Mouse (Mus musculus): ENCODE measurements around the gene Tab1. TPM values are rescaled to one million over a fixed set of nuclear protein-coding genes. Genes with fewer than 3 reads are reported as not detected.

Gene Tab1
- total RNA-seq, 2 experiments from 2014 or later, result 11.0 to 12.5 TPM

GRCm38 (mm10) chr15:80162401-80162964, 29.6 kb downstream of the Tab1 start:
- no peak for DNase-seq (ENCODE audit: low spot score)

- no peak for DNase-seq (ENCODE audit: low spot score)
Observed at GRCm38 (mm10) chr15:80163274-80163673, 30.3 kb downstream of the Tab1 start.

GRCm38 (mm10) chr15:80163716-80164115, 30.8 kb downstream of the Tab1 start:
- DNase-seq (ENCODE audit: low spot score), result no peak

- no peak for DNase-seq (ENCODE audit: low spot score)
Observed at GRCm38 (mm10) chr15:80165396-80165795, 32.5 kb downstream of the Tab1 start.

- DNase-seq (ENCODE audit: low spot score), result no peak
Observed at GRCm38 (mm10) chr15:80169484-80169883, 36.6 kb downstream of the Tab1 start.

- DNase-seq (ENCODE audit: low spot score), result no peak
Observed at GRCm38 (mm10) chr15:80170357-80170756, 37.4 kb downstream of the Tab1 start.

GRCm38 (mm10) chr15:80171286-80171685, 38.4 kb downstream of the Tab1 start:
- no peak for DNase-seq (ENCODE audit: low spot score)

GRCm38 (mm10) chr15:80171791-80172190, 38.9 kb downstream of the Tab1 start:
- DNase-seq (ENCODE audit: low spot score), result no peak

GRCm38 (mm10) chr15:80173001-80173771, 40.3 kb downstream of the Tab1 start, which contains the start of gene Mgat3:
Mgat3 (plus strand) TSS chr15:80173721.
- no peak for DNase-seq (ENCODE audit: low spot score)

- no peak for DNase-seq (ENCODE audit: low spot score)
Observed at GRCm38 (mm10) chr15:80173781-80174597, 41.1 kb downstream of the Tab1 start.

GRCm38 (mm10) chr15:80174598-80174875, 41.6 kb downstream of the Tab1 start:
- DNase-seq (ENCODE audit: low spot score), result no peak

- DNase-seq (ENCODE audit: low spot score), result no peak
Observed at GRCm38 (mm10) chr15:80175316-80175715, 42.4 kb downstream of the Tab1 start.

GRCm38 (mm10) chr15:80175756-80176155, 42.8 kb downstream of the Tab1 start:
- DNase-seq (ENCODE audit: low spot score), result no peak

- DNase-seq (ENCODE audit: low spot score), result no peak
Observed at GRCm38 (mm10) chr15:80181561-80181960, 48.6 kb downstream of the Tab1 start.

- no peak for DNase-seq (ENCODE audit: low spot score)
Observed at GRCm38 (mm10) chr15:80182072-80182700, 49.3 kb downstream of the Tab1 start.

- DNase-seq (ENCODE audit: low spot score), result no peak
Observed at GRCm38 (mm10) chr15:80188927-80189326, 56.0 kb downstream of the Tab1 start.

- no peak for DNase-seq (ENCODE audit: low spot score)
Observed at GRCm38 (mm10) chr15:80190075-80190474, 57.1 kb downstream of the Tab1 start.

GRCm38 (mm10) chr15:80191585-80192245, 58.8 kb downstream of the Tab1 start:
- no peak for DNase-seq (ENCODE audit: low spot score)

- no peak for DNase-seq (ENCODE audit: low spot score)
Observed at GRCm38 (mm10) chr15:80192246-80192585, 59.3 kb downstream of the Tab1 start.

GRCm38 (mm10) chr15:80192847-80193246, 59.9 kb downstream of the Tab1 start:
- no peak for DNase-seq (ENCODE audit: low spot score)

GRCm38 (mm10) chr15:80199556-80199955, 66.6 kb downstream of the Tab1 start:
- DNase-seq (ENCODE audit: low spot score), result no peak

Measured in gastrocnemius, adult 18-20 months (tissue).